Mouse (Mus musculus) regulatory T cell (primary cell): ENCODE measurements at regions not wholly inside any gene's neighbourhood (a gene's known extent, or its start where the extent isn't known, plus 50 kb on each side); places are given as distances from the start of the nearest gene placed in this dataset.

Experiments
- in situ Hi-C: fragments of 300-600 bp; cut with MboI, MseI; formaldehyde crosslinking; loops from one replicate; pipeline ENCODE4 v1.15.1; 2025; ENCODE audit warnings: high pct_unique_total_duplicates

GRCm38 (mm10) chr12:14415543-14416181, 263.8 kb upstream of the Fam84a start:
- in situ Hi-C loops, result loop anchor here (5.0 kb wide), 1 partner anchor 338 kb away; no protein-coding TSS in a partner anchor

- in situ Hi-C loops, result no loop called here
These were observed 259.2 kb upstream of the Fam84a start for GRCm38 (mm10) chr12:14411102-14411501.

GRCm38 (mm10) chr12:14405796-14406195, 253.9 kb upstream of the Fam84a start:
- in situ Hi-C loops, result no loop called here

- in situ Hi-C loops, result no loop called here
These were observed 224.4 kb upstream of the Fam84a start for GRCm38 (mm10) chr12:14376211-14376610.

- in situ Hi-C loops, result no loop called here
These were observed 186.5 kb upstream of the Fam84a start for GRCm38 (mm10) chr12:14338244-14338799.

- in situ Hi-C loops, result no loop called here
These were observed 186.0 kb upstream of the Fam84a start for GRCm38 (mm10) chr12:14337813-14338212.

GRCm38 (mm10) chr12:14318693-14319092, 166.8 kb upstream of the Fam84a start:
- in situ Hi-C loops, result no loop called here

- in situ Hi-C loops, result no loop called here
These were observed 164.5 kb upstream of the Fam84a start for GRCm38 (mm10) chr12:14316392-14316791.

- in situ Hi-C loops, result no loop called here
These were observed 163.9 kb upstream of the Fam84a start for GRCm38 (mm10) chr12:14315780-14316179.

GRCm38 (mm10) chr12:14302366-14302930, 150.6 kb upstream of the Fam84a start:
- in situ Hi-C loops, result no loop called here

- in situ Hi-C loops, result no loop called here
These were observed 150.0 kb upstream of the Fam84a start for GRCm38 (mm10) chr12:14301676-14302365.

GRCm38 (mm10) chr12:14292083-14292482, 140.2 kb upstream of the Fam84a start:
- in situ Hi-C loops, result loop anchor here (10.0 kb wide), 1 partner anchor 187 kb away; no protein-coding TSS in a partner anchor

GRCm38 (mm10) chr12:14287657-14288056, 135.8 kb upstream of the Fam84a start:
- in situ Hi-C loops, result no loop called here

- in situ Hi-C loops, result no loop called here
These were observed 134.8 kb upstream of the Fam84a start for GRCm38 (mm10) chr12:14286676-14287075.

- in situ Hi-C loops, result no loop called here
These were observed 134.1 kb upstream of the Fam84a start for GRCm38 (mm10) chr12:14285870-14286535.

- in situ Hi-C loops, result no loop called here
These were observed 131.3 kb upstream of the Fam84a start for GRCm38 (mm10) chr12:14283106-14283692.

GRCm38 (mm10) chr12:14275265-14275664, 123.4 kb upstream of the Fam84a start:
- in situ Hi-C loops, result no loop called here

GRCm38 (mm10) chr12:14274796-14275195, 122.9 kb upstream of the Fam84a start:
- in situ Hi-C loops, result no loop called here

GRCm38 (mm10) chr12:14271216-14271615, 119.4 kb upstream of the Fam84a start:
- in situ Hi-C loops, result no loop called here

- in situ Hi-C loops, result no loop called here
These were observed 109.2 kb upstream of the Fam84a start for GRCm38 (mm10) chr12:14261102-14261501.

GRCm38 (mm10) chr12:14260288-14260687, 108.4 kb upstream of the Fam84a start:
- in situ Hi-C loops, result no loop called here

- in situ Hi-C loops, result no loop called here
These were observed 101.5 kb upstream of the Fam84a start for GRCm38 (mm10) chr12:14253336-14253735.
